Mouse (Mus musculus): ENCODE measurements around the gene Gm49601. TPM values are rescaled to one million over a fixed set of nuclear protein-coding genes. Genes with fewer than 3 reads are reported as not detected.

Gm49601 gene
- total and polyA plus RNA-seq, 3 experiments = 1.4 TPM; not detected in 2

DNA sequence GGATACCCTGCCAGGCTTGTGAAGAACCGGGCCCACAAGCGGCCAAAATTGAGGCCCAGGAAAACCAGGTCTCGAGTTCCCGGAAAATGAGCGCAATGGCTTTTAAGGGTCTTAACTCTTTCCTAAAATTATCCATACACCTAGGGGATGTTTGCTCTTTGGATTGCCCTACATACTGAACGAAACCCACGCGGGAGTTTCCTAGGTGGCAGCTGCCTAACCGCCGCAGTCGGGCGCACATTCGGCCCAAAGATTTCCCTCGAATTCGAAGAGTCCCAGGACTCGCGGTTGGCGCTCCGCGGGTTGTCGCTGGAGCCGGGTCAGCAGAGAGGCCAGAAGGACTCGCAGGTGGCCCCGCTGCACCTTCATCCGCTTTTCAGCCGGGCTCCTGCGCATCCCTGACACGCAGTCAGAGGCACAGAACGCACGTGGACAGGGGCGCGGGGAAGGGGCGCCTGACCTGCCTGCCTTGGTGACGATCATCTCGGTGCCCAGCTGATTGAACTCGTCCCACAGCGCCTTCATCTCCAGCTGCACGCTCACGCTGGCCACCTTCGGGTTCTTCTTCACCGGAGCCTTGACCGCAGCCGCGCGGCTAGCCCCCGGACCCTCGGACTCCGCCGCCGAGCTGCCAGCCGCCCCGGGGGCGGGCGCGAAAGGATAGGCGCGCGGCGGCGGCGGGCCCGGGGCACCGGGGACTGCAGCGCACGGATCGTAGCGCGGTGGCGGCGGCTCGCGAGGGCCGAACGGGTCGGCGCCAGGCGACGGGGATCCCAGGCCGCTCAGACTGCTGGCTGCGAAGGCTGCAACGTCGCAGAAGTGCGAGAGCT, 39.9 kb downstream of the Gm49601 start:
- TF ChIP-seq TCF12 (IDR thresholded peaks at IDR 0.05; ENCODE audit: low read depth, low read length) (no peak), NRF1 (IDR thresholded peaks at IDR 0.05; ENCODE audit: low read depth, low read length) (no peak), NELFE (IDR thresholded peaks at IDR 0.05; ENCODE audit: low read depth, low read length) (no peak), MAX (IDR thresholded peaks at IDR 0.05; ENCODE audit: low read length) (no peak), MAZ (IDR thresholded peaks at IDR 0.05; ENCODE audit: low read depth, low read length) (no peak), CHD1 (IDR thresholded peaks at IDR 0.05; ENCODE audit: low read depth, low read length) (no peak), SMC3 (IDR thresholded peaks at IDR 0.05; ENCODE audit: low read depth, low read length) (no peak), MAFK (IDR thresholded peaks at IDR 0.05; ENCODE audit: insufficient replicate concordance, low read length) (no peak), HCFC1 (IDR thresholded peaks at IDR 0.05; ENCODE audit: low read depth, low read length) (no peak), ZC3H11A (IDR thresholded peaks at IDR 0.05; ENCODE audit: low read depth, low read length) (no peak), BHLHE40 (IDR thresholded peaks at IDR 0.05; ENCODE audit: low read depth, low read length) (no peak), MEF2A (IDR thresholded peaks at IDR 0.05; ENCODE audit: borderline replicate concordance, low read depth, low read length) (no peak), CTCF (conservative IDR thresholded peaks at IDR 0.05 in 1 of 2, IDR thresholded peaks at IDR 0.05 in 1 of 2; ENCODE audit: low read depth in 2 of 2, low read length in 2 of 2) (no peak), EP300 (IDR thresholded peaks at IDR 0.05; ENCODE audit: low read length) (no peak), ZNF384 (IDR thresholded peaks at IDR 0.05; ENCODE audit: low read depth, low read length) (no peak), ETS1 (conservative IDR thresholded peaks at IDR 0.05; ENCODE audit: low read depth, low read length) (no peak), USF2 (conservative IDR thresholded peaks at IDR 0.05; ENCODE audit: low read depth, low read length) (no peak), UBTF (IDR thresholded peaks at IDR 0.05; ENCODE audit: low read depth, low read length) (no peak), ZKSCAN1 (IDR thresholded peaks at IDR 0.05; ENCODE audit: borderline replicate concordance, low read depth, low read length) (no peak)
- DNase-seq (ENCODE audit: extremely low read depth) = no peak
- H3K9ac ChIP-seq (ENCODE audit: insufficient read depth, low read depth) = no peak overlapping the region
- no peaks in the 10 kb centered on the region for H3K79me2 ChIP-seq (replicated peaks; ENCODE audit: control insufficient read depth, extremely low read depth, insufficient read depth, poor library complexity, severe bottlenecking)
- peak overlapping the region in 1 of 3 experiments; percentile 2 for H3K4me3 ChIP-seq (replicated peaks in 1 of 3; ENCODE audit: low read depth in 2 of 3, low read length in 2 of 3, poor library complexity in 1 of 3)
- H3K4me2 ChIP-seq (ENCODE audit: insufficient read depth, low read depth, poor library complexity, severe bottlenecking) = no peak overlapping the region
- H3K27me3 ChIP-seq (replicated peaks) = peaks cover 20% of the 10 kb centered on the region
- no peaks in the 10 kb centered on the region for H3K36me3 ChIP-seq (replicated peaks in 1 of 2; ENCODE audit: control insufficient read depth in 1 of 2, insufficient read depth in 1 of 2, low read length in 1 of 2)
- H3K4me1 ChIP-seq (ENCODE audit: control insufficient read depth in 1 of 2, insufficient read depth in 2 of 2) = peaks cover 4 to 7% of the 10 kb centered on the region in 2 experiments; a peak in 2 of 4 replicates
- in situ Hi-C loops (cut with MboI; ENCODE audit: low pct_ligation_motif_present, low pct_unique_long_range_greater_than_20kb, low sequenced_read_pairs) (no loop called here), dilution Hi-C loops (cut with MboI; ENCODE audit: extremely low pct_ligation_motif_present, extremely low pct_unique_long_range_greater_than_20kb, low sequenced_read_pairs) (no loop called here)
- peaks cover 56% of the 10 kb centered on the region for H3K9me3 ChIP-seq (replicated peaks; ENCODE audit: low read length)
- no peak overlapping the region for H3K27ac ChIP-seq (ENCODE audit: insufficient read depth, low read depth)

DNA sequence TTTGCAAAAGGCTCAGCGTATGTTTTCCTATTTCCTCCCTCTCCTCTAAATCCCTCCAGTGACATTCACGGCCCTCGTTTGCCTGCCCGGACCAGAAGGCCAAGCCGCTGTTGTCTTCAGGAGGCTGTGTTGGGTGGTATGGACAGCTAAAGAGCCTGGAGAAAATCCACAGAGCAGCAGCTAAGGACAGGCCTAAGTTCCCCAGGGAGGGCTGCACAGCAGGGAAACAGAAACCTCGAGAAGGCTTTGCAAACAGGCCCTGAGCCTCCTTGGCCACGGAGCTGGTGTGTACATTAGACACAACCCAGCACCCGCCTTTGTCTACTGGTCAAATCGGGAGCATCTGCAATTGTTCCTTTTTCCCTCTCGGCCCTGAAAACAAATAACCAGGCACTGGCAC, 40.6 kb downstream of the Gm49601 start:
- H3K36me3 ChIP-seq (replicated peaks in 1 of 2; ENCODE audit: control insufficient read depth in 1 of 2, insufficient read depth in 1 of 2, low read length in 1 of 2) = no peaks in the 10 kb centered on the region
- TF ChIP-seq CTCF (conservative IDR thresholded peaks at IDR 0.05 in 1 of 2, IDR thresholded peaks at IDR 0.05 in 1 of 2; ENCODE audit: low read depth in 2 of 2, low read length in 2 of 2) (no peak), NRF1 (IDR thresholded peaks at IDR 0.05; ENCODE audit: low read depth, low read length) (no peak), JUND (conservative IDR thresholded peaks at IDR 0.05; ENCODE audit: low read depth, low read length) (no peak)
- peaks cover 59% of the 10 kb centered on the region for H3K9me3 ChIP-seq (replicated peaks; ENCODE audit: low read length)
- DNase-seq (ENCODE audit: extremely low read depth) = no peak
- no peak overlapping the region for H3K4me3 ChIP-seq (replicated peaks in 1 of 3; ENCODE audit: low read depth in 2 of 3, low read length in 2 of 3, poor library complexity in 1 of 3)
- in situ Hi-C loops (cut with MboI; ENCODE audit: low pct_ligation_motif_present, low pct_unique_long_range_greater_than_20kb, low sequenced_read_pairs) = no loop called here
- dilution Hi-C loops (cut with MboI; ENCODE audit: extremely low pct_ligation_motif_present, extremely low pct_unique_long_range_greater_than_20kb, low sequenced_read_pairs) = no loop called here
- H3K9ac ChIP-seq (ENCODE audit: insufficient read depth, low read depth) = no peak overlapping the region
- no peaks in the 10 kb centered on the region for H3K79me2 ChIP-seq (replicated peaks; ENCODE audit: control insufficient read depth, extremely low read depth, insufficient read depth, poor library complexity, severe bottlenecking)
- H3K4me2 ChIP-seq (ENCODE audit: insufficient read depth, low read depth, poor library complexity, severe bottlenecking) = no peak overlapping the region
- no peak overlapping the region for H3K27ac ChIP-seq (ENCODE audit: insufficient read depth, low read depth)
- H3K4me1 ChIP-seq (ENCODE audit: control insufficient read depth in 1 of 2, insufficient read depth in 2 of 2) = peaks cover 4 to 7% of the 10 kb centered on the region in 2 experiments; a peak in 2 of 4 replicates
- peaks cover 15% of the 10 kb centered on the region for H3K27me3 ChIP-seq (replicated peaks)

Measured in CH12.LX (cell line).